Mouse (Mus musculus) lung, embryonic 14.5 days (tissue): Measurements from ENCODE around the gene Uap1l1. TPM values are rescaled to one million over a fixed set of nuclear protein-coding genes. Genes with fewer than 3 reads are reported as not detected.
A peak's percentile ranks its signal among the peaks of the same experiment; 100 is the strongest.

Experiments
- ATAC-seq: fragments of 200-750 bp; cut with Nextera tagmentation; 2 replicates; pipeline ENCODE4 v1.8.0; 2017; ENCODE audit warnings: mild to moderate bottlenecking, moderate TSS enrichment, moderate library complexity; ENCODE audit not compliant: insufficient read depth
- DNase-seq: peaks from one replicate; pipeline ENCODE4 v3.0.0-alpha.2; 2015
- H3K27ac ChIP-seq: fragments of 300-500 bp; sonication (generic); 2 replicates; pipeline ENCODE4 v1.5.1; 2014; ENCODE audit warnings: low read depth, mild to moderate bottlenecking, moderate library complexity
- H3K27me3 ChIP-seq: fragments of 300-500 bp; sonication (generic); 2 replicates; pipeline ENCODE4 v1.6.1; 2014; ENCODE audit warnings: low read length, control low read depth; ENCODE audit not compliant: insufficient read depth
- H3K36me3 ChIP-seq: fragments of 300-500 bp; sonication (generic); 2 replicates; pipeline ENCODE4 v1.6.1; 2014; ENCODE audit warnings: control low read depth; ENCODE audit not compliant: insufficient read depth
- H3K4me1 ChIP-seq: fragments of 300-500 bp; sonication (generic); 2 replicates; pipeline ENCODE4 v1.6.1; 2014; ENCODE audit warnings: antibody characterized with exemption, control low read depth; ENCODE audit not compliant: insufficient read depth
- H3K4me2 ChIP-seq: fragments of 300-500 bp; sonication (generic); 2 replicates; pipeline ENCODE4 v1.6.1; 2014; ENCODE audit warnings: mild to moderate bottlenecking
- H3K4me3 ChIP-seq: fragments of 300-500 bp; sonication (generic); 2 replicates; pipeline ENCODE4 v1.5.1; 2014; ENCODE audit warnings: low read depth, low read length
- H3K9ac ChIP-seq: fragments of 300-500 bp; sonication (generic); 2 replicates; pipeline ENCODE4 v1.6.1; 2014
- H3K9me3 ChIP-seq: fragments of 300-500 bp; sonication (generic); 2 replicates; pipeline ENCODE4 v1.6.1; 2016; ENCODE audit warnings: low read depth, low read length, control low read depth
- CTCF ChIP-seq: IDR thresholded peaks from 2 replicates; pipeline ENCODE4 v1.5.1; 2016; ENCODE audit warnings: antibody characterized with exemption, low read depth
- WGBS: fragments of 180-500 bp; shearing (Covaris S2); extraction: QIAGEN DNeasy Blood & Tissue Kit; methylation state at CpG from one replicate; pipeline ENCODE4 v1.1.7; 2014; 5-methylcytosine and 5-hydroxymethylcytosine counted together
- polyA plus RNA-seq: library from polyadenylated mRNA; unstranded; fragments of >200 nt; fragmentation: Nextera tagmentation; extraction: Ambion mirVana; gene quantifications from 2 replicates; pipeline ENCODE4 v1.2.1, GENCODE M21; 2014

Gene Uap1l1
- polyA plus RNA-seq, 1 experiment from 2014 or later = 20.1 TPM

DNA sequence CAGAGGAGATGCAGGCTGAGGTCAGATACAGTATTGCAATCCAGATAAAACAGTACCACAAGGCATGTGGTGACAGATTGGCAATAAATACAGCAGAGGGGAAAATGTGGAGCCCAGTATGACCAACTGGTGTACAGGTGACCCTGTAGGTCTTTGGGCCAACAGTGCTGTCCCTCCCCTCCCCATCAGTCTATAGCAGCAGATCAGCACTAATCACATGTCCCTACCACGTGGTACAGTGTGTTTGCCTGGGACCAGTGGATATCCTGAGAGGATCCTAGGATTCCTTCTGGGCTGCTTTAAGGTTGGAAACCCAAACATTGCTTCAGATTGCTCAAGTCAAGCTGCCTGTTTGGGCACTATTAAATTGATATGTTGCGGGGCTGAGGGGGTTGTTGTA, 31.9 kb downstream of the Uap1l1 start:
- ATAC-seq (no peak), DNase-seq (no peak)
- Histone ChIP-seq H3K9me3 (no peaks in the 10 kb centered on the region), H3K27me3 (no peaks in the 10 kb centered on the region), H3K36me3 (peaks cover 49% of the 10 kb centered on the region), H3K27ac (no peak overlapping the region), H3K4me1 (peaks cover 12% of the 10 kb centered on the region; the same call in 1 of the 2 replicates), H3K4me3 (peak overlapping the region; percentile 96), H3K9ac (peak overlapping the region; percentile 81), H3K4me2 (peak overlapping the region; percentile 96)
- WGBS = 78% methylated on average over 2 of the region's 2 CpGs
- no peak for TF ChIP-seq CTCF

DNA sequence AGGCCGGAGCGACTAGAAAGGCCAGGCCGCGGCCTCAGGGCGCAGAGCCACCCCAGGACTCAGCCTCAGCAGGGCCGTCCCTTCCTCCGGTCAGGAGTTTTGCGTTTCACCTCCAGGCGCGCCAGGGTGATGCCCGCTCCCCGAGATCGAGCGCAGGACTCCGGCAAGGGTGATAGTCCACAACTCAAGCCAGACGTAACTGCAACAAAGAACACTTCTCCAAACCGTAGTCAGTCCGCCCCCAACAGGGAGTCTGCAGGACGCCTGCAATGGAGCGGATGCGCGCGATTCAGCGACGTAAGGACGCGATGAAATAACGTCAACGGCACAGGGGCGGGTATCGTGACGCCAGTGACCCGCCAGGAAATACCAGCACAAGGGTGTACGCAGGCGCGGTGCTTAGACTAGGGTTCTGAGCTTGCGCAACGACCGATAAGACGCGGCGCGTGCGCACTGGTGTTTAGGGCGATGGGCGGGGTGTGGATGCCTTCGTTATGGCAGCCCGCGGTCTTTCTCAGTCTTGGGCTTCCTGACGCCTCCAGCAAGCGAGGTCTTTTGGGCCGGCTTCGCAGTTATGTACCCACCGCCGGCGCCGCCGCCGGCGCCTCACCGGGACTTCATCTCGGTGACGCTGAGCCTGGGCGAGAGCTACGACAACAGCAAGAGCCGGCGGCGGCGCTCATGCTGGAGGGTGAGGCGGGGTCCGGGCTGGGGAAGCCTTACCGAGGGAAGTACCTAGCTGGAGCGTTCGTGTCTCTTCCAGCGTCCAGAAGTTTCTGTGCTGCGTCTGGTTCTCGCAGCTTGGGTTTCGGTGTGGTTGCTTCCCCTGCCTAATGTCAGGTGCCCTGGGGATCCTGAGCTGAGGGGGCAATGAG, 33.0 kb downstream of the Uap1l1 start, which contains the start of gene Man1b1:
Man1b1 (plus strand) TSS at position 53 of the 875 bp plus-strand sequence.
- H3K4me1 ChIP-seq = peaks cover 12% of the 10 kb centered on the region; the same call in 1 of the 2 replicates
- H3K4me2 ChIP-seq = peak within 1 kb of the TSS; percentile 96
- peaks cover 39% of the 10 kb centered on the region for H3K36me3 ChIP-seq
- H3K9me3 ChIP-seq = no peaks in the 10 kb centered on the region
- WGBS = under 1% methylated on average over 78 of the region's 78 CpGs
- peak within 1 kb of the TSS; percentile 84 for H3K27ac ChIP-seq
- H3K9ac ChIP-seq = peak within 1 kb of the TSS; percentile 96
- no peaks in the 10 kb centered on the region for H3K27me3 ChIP-seq
- peak within 1 kb of the TSS; percentile 96 for H3K4me3 ChIP-seq
- DNase-seq (peak; percentile 100), ATAC-seq (peak; percentile 98)
- TF ChIP-seq CTCF = peak; percentile 60

DNA sequence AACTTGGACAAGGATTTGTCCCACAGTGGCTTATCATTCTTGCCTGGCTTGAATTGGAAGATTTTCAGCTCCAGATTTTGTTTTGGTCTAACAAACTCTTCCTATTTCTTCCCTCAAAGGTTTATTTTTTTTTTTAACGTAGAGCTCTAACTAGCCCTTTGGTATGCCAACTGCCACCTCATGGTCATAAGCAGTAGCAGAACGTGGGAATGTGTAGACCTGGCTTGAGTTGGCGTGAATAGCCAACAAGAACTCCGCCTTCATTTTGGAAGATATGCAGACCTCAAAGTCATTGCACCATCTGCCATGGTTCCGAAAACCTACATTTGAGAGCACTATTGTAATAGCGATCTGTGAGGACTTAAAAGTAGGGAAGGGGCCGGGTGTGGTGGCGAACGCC, 34.0 kb downstream of the Uap1l1 start:
- Histone ChIP-seq H3K9ac (peak overlapping the region; percentile 96), H3K27ac (no peak overlapping the region), H3K4me3 (peak overlapping the region; percentile 96), H3K4me2 (peak overlapping the region; percentile 71), H3K27me3 (no peaks in the 10 kb centered on the region), H3K36me3 (peaks cover 29% of the 10 kb centered on the region), H3K4me1 (peaks cover 12% of the 10 kb centered on the region; the same call in 1 of the 2 replicates), H3K9me3 (no peaks in the 10 kb centered on the region)
- 0 out of 2 replicates have a peak, but pooled peaks have one; percentile 8 for TF ChIP-seq CTCF
- ATAC-seq (no peak), DNase-seq (peak; percentile 14)
- 51% methylated on average over 9 of the region's 9 CpGs for WGBS

DNA sequence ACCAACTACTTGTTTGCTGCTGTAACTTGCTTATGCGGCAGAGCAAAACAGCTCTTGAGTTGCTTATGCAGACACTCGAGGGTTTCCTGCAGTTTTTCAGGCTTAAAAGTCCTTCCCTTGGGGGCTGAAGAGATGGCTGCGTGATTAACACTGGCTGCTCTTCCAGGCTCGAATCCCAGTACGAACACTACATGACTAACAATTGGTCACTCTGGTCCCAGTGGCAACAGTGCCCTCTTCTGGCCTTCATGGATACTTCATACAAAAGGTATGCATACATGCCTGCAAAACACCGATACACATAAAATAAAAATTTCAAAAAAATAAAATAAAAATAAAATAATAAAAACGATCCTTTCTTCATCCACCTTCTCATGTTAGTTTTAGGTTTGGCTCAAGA, 37.0 kb downstream of the Uap1l1 start:
- H3K4me3 ChIP-seq = no peak overlapping the region
- H3K27ac ChIP-seq = no peak overlapping the region
- H3K36me3 ChIP-seq = no peaks in the 10 kb centered on the region; the same call in 1 of the 2 replicates
- WGBS = 38% methylated on average over 7 of the region's 7 CpGs
- H3K4me2 ChIP-seq = no peak overlapping the region
- peaks cover 8% of the 10 kb centered on the region; the same call in 1 of the 2 replicates for H3K4me1 ChIP-seq
- TF ChIP-seq CTCF = peak; percentile 55
- ATAC-seq (no peak), DNase-seq (peak; percentile 61)
- no peak overlapping the region for H3K9ac ChIP-seq
- no peaks in the 10 kb centered on the region for H3K9me3 ChIP-seq
- H3K27me3 ChIP-seq = no peaks in the 10 kb centered on the region

DNA sequence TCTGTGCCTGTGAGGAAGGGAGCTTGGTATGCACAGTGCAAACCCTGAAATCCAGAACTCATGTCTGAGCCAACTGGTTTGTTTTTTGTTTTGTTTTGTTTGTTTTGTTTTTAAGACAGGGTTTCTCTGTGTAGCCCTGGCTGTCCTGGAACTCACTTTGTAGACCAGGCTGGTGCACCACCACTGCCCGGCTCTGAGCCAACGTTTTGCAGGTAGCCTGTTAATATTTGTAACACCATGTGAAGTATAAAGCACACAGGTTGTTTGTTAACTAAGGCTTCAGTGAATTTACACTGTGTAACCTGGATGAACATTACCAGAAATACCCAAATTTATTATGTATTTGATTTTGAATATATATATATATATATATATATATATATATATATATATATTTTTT, 39.4 kb downstream of the Uap1l1 start:
- no peak overlapping the region for H3K27ac ChIP-seq
- H3K27me3 ChIP-seq = no peaks in the 10 kb centered on the region
- no peak for TF ChIP-seq CTCF
- DNase-seq = no peak
- no peak for ATAC-seq
- H3K4me2 ChIP-seq = no peak overlapping the region
- H3K4me3 ChIP-seq = no peak overlapping the region
- no peaks in the 10 kb centered on the region for H3K4me1 ChIP-seq
- H3K9ac ChIP-seq = no peak overlapping the region
- no peaks in the 10 kb centered on the region for H3K9me3 ChIP-seq
- H3K36me3 ChIP-seq = no peaks in the 10 kb centered on the region
- 75% methylated on average over 2 of the region's 2 CpGs for WGBS

DNA sequence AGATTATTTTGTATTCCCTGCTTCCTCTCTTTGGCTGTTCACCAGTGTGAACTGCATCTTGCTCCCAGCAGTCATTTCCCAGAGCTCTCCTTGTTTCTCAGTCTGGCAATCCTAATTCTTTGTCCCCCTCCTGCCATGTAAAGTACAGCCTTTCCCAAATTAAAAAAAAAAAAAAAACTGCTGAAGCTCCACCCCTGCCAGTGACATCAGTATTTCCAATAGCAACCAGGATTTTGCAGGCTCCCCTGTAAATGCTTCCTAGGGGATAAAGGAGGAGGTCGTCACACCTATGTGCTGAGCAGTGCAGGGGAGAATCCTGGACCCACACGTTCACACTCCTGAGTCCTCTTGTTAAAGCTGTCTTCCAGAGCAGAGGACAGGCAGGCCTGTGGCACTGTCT, 45.4 kb downstream of the Uap1l1 start:
- ATAC-seq = no peak
- 30% methylated on average over 2 of the region's 2 CpGs for whole genome bisulfite sequencing
- H3K4me3 ChIP-seq = no peak overlapping the region
- peaks cover 26% of the 10 kb centered on the region for H3K27me3 ChIP-seq
- H3K9ac ChIP-seq = no peak overlapping the region
- H3K4me1 ChIP-seq = no peaks in the 10 kb centered on the region; the same call in 1 of the 2 replicates
- no peak for TF ChIP-seq CTCF
- no peak overlapping the region for H3K27ac ChIP-seq
- H3K36me3 ChIP-seq = no peaks in the 10 kb centered on the region
- H3K4me2 ChIP-seq = no peak overlapping the region
- H3K9me3 ChIP-seq = no peaks in the 10 kb centered on the region
- DNase-seq = no peak
